Mouse (Mus musculus): ENCODE results near the gene Fdxr. TPM values are rescaled to one million over a fixed set of nuclear protein-coding genes. Genes with fewer than 3 reads are reported as not detected.

The Fdxr gene
- polyA plus RNA-seq, 1 experiment from 2014 or later: 7.3 TPM

- no peak for ATAC-seq
- no peak overlapping the region for H3K4me2 ChIP-seq (ENCODE audit: low read depth, low read length)
These were observed 11.0 kb downstream of the Fdxr start for GRCm38 (mm10) chr11:115265771-115266399.

DNA sequence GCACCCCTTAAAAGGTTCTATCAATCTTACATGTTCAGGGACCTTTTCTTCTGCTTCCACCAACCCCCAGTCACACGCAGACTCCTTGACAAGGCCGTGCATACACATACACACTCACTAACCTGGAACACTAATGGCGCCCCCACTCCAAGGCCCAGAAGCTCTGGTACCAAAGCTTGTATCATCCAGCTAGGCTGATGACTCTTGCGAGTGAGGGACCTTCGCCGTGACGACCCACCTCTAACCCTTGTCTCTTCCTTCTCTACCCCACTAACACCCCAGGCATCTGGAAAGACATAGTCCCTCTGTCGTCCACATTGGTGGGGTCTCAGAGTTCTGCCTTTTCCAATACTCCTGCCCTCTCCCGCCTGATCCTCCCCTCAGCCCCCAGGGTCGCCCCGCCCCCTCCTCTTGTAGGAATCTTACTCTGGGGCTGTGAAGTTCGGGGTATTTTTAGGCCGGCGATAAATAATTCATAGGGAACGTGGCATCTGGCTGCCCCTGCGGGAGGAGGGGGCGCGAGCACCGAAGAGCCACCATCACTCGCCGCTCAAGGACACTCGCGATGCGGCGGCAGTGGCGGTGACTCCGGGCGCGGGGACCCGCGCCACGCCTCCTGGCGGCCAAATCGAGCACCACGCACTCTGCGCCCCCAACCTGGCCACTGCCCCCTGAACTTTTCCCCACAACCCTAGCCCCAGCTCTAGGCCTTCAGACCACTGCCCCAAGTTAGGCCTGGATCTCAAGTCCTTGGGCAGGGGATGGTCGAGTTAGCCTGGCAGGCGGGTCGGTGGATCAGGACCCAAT is 11.8 kb downstream of the Fdxr start:
- peaks cover 72% of the 10 kb centered on the region for H3K27me3 ChIP-seq (ENCODE audit: insufficient read depth, low read length)

More at GRCm38 (mm10) chr11:115265771-115266399, 11.0 kb downstream of the Fdxr start:
- H3K9ac ChIP-seq (replicated peaks): no peak overlapping the region
- H3K9me3 ChIP-seq (ENCODE audit: low read length): no peaks in the 10 kb centered on the region
- WGBS (ENCODE audit: insufficient replicate concordance): 6% methylated on average over 20 of the region's 20 CpGs
- peaks cover 7% of the 10 kb centered on the region for H3K4me1 ChIP-seq (ENCODE audit: insufficient read depth)
- H3K4me3 ChIP-seq (ENCODE audit: low read depth, low read length): peak overlapping the region; percentile 9; the same call in 1 of the 2 replicates
- TF ChIP-seq EP300 (IDR thresholded peaks at IDR 0.05; ENCODE audit: low read depth): no peak
- no peak for TF ChIP-seq CTCF (IDR thresholded peaks at IDR 0.05; ENCODE audit: low read depth)
- H3K27me3 ChIP-seq (ENCODE audit: insufficient read depth, low read length): peaks cover 68% of the 10 kb centered on the region
- peaks cover 13% of the 10 kb centered on the region for H3K36me3 ChIP-seq (replicated peaks; ENCODE audit: insufficient read depth, low read length)
- no peak overlapping the region for H3K27ac ChIP-seq (ENCODE audit: low read depth)
- DNase-seq: no peak

GRCm38 (mm10) chr11:115264136-115264861 is 12.6 kb downstream of the Fdxr start:
- Histone ChIP-seq H3K36me3 (replicated peaks; ENCODE audit: insufficient read depth, low read length) (peaks cover 10% of the 10 kb centered on the region), H3K9me3 (ENCODE audit: low read length) (no peaks in the 10 kb centered on the region), H3K4me1 (ENCODE audit: insufficient read depth) (peaks cover 7% of the 10 kb centered on the region), H3K9ac (replicated peaks) (no peak overlapping the region), H3K27ac (ENCODE audit: low read depth) (no peak overlapping the region), H3K4me2 (ENCODE audit: low read depth, low read length) (no peak overlapping the region), H3K27me3 (ENCODE audit: insufficient read depth, low read length) (peaks cover 72% of the 10 kb centered on the region), H3K4me3 (ENCODE audit: low read depth, low read length) (no peak overlapping the region)
- no peak for ATAC-seq
- no peak for DNase-seq
- TF ChIP-seq CTCF (IDR thresholded peaks at IDR 0.05; ENCODE audit: low read depth): no peak
- TF ChIP-seq EP300 (IDR thresholded peaks at IDR 0.05; ENCODE audit: low read depth): no peak
- WGBS (ENCODE audit: insufficient replicate concordance): 54% methylated on average over 7 of the region's 7 CpGs

More for the DNA sequence above, 11.8 kb downstream of the Fdxr start:
- Histone ChIP-seq H3K9me3 (ENCODE audit: low read length) (no peaks in the 10 kb centered on the region), H3K4me2 (ENCODE audit: low read depth, low read length) (no peak overlapping the region), H3K9ac (replicated peaks) (no peak overlapping the region), H3K4me3 (ENCODE audit: low read depth, low read length) (no peak overlapping the region), H3K4me1 (ENCODE audit: insufficient read depth) (peaks cover 7% of the 10 kb centered on the region), H3K36me3 (replicated peaks; ENCODE audit: insufficient read depth, low read length) (peaks cover 13% of the 10 kb centered on the region), H3K27ac (ENCODE audit: low read depth) (no peak overlapping the region)
- no peak for ATAC-seq
- WGBS (ENCODE audit: insufficient replicate concordance): 9% methylated on average over 37 of the region's 39 CpGs
- peak; percentile 57 for DNase-seq
- peak; percentile 68 for TF ChIP-seq CTCF (IDR thresholded peaks at IDR 0.05; ENCODE audit: low read depth)
- TF ChIP-seq EP300 (IDR thresholded peaks at IDR 0.05; ENCODE audit: low read depth): no peak

DNA sequence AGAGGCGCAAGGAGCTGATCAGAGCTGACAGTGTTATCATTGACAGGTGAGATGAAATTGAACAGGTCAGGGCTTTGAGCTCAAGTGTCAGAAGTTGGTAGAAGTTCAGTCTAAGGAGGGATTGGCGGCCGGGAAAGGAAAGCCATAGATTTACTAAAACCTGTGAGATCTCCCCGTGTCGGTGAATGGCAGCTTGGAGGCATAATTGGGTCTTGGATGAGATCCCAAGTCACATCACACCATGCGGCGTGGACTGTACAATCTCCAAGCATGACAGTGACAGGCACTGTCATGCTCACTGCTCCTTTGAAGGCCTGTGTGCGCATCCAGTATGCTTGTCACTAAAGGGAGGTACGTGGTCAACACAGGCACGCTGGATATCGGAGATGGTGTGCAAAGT is 13.9 kb downstream of the Fdxr start:
- ATAC-seq (no peak), DNase-seq (no peak)
- H3K27me3 ChIP-seq (ENCODE audit: insufficient read depth, low read length): peaks cover 78% of the 10 kb centered on the region
- H3K4me3 ChIP-seq (ENCODE audit: low read depth, low read length): no peak overlapping the region
- no peaks in the 10 kb centered on the region for H3K9me3 ChIP-seq (ENCODE audit: low read length)
- no peak overlapping the region for H3K27ac ChIP-seq (ENCODE audit: low read depth)
- H3K36me3 ChIP-seq (replicated peaks; ENCODE audit: insufficient read depth, low read length): 0 out of 2 replicates have a peak, but pooled peaks cover 2% of the 10 kb centered on the region
- no peak overlapping the region for H3K4me2 ChIP-seq (ENCODE audit: low read depth, low read length)
- no peak overlapping the region for H3K9ac ChIP-seq (replicated peaks)
- 81% methylated on average over 11 of the region's 11 CpGs for WGBS (ENCODE audit: insufficient replicate concordance)
- H3K4me1 ChIP-seq (ENCODE audit: insufficient read depth): peaks cover 8% of the 10 kb centered on the region
- TF ChIP-seq EP300 (IDR thresholded peaks at IDR 0.05; ENCODE audit: low read depth): no peak
- no peak for TF ChIP-seq CTCF (IDR thresholded peaks at IDR 0.05; ENCODE audit: low read depth)

GRCm38 (mm10) chr11:115259134-115259533 is 17.7 kb downstream of the Fdxr start:
- Histone ChIP-seq H3K4me2 (ENCODE audit: low read depth, low read length) (no peak overlapping the region), H3K4me3 (ENCODE audit: low read depth, low read length) (no peak overlapping the region), H3K9ac (replicated peaks) (no peak overlapping the region), H3K9me3 (ENCODE audit: low read length) (no peaks in the 10 kb centered on the region), H3K4me1 (ENCODE audit: insufficient read depth) (peaks cover 3% of the 10 kb centered on the region; the same call in 1 of the 2 replicates), H3K27me3 (ENCODE audit: insufficient read depth, low read length) (peaks cover 55% of the 10 kb centered on the region), H3K27ac (ENCODE audit: low read depth) (no peak overlapping the region), H3K36me3 (replicated peaks; ENCODE audit: insufficient read depth, low read length) (no peaks in the 10 kb centered on the region)
- ATAC-seq (no peak), DNase-seq (no peak)
- TF ChIP-seq CTCF (IDR thresholded peaks at IDR 0.05; ENCODE audit: low read depth) (no peak), EP300 (IDR thresholded peaks at IDR 0.05; ENCODE audit: low read depth) (no peak)
- 69% methylated on average over 4 of the region's 4 CpGs for WGBS (ENCODE audit: insufficient replicate concordance)

Data from liver, postnatal 0 days (tissue).